Mouse (Mus musculus) A20 (cell line): ENCODE measurements around the gene Entpd8.

Experiments used
- DNase-seq: peaks from one replicate; pipeline ENCODE4 v3.0.0-alpha.2; 2011; ENCODE audit warnings: low read depth, low spot score

The Entpd8 gene

DNA sequence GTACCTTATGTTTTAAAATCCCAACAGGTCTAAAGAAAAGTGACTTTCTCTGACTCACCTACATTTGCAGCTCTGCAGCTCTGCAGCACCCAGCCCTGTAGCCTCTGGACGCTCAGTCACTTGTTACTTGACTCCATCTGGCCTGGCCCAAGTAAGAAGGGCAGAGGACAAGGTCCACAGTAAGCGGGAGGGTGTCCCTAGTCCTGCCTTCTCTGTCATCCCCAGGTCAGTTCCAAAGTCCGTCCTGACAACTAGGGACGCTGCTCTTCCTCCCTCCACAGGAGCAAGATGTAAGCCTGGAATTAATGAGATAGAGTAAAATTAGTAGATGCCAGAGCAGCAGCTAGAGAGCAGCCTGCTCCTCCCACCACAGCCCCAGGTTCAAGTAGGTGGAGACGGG lies at the start of gene Entpd8:
Entpd8 (plus strand) TSS at position 229 of the 400 bp plus-strand sequence.
- DNase-seq: no peak

DNA sequence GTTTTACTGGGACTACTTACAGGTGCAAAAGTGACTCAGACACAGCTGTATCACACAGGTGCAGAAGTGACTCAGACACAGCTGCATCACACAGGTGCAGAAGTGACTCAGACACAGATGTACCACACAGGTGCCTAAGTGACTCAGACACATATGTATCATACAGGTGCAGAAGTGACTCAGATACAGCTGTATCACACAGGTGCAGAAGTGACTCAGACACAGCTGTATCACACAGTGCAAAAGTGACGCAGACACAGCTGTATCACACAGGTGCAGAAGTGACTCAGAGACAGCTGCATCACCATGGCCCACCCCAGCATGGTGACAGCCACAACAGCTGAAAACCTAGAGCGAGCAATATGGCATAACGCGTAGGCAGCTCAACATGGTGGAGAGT lies 45.1 kb upstream of the Entpd8 start:
- peak; percentile 36 for DNase-seq

DNA sequence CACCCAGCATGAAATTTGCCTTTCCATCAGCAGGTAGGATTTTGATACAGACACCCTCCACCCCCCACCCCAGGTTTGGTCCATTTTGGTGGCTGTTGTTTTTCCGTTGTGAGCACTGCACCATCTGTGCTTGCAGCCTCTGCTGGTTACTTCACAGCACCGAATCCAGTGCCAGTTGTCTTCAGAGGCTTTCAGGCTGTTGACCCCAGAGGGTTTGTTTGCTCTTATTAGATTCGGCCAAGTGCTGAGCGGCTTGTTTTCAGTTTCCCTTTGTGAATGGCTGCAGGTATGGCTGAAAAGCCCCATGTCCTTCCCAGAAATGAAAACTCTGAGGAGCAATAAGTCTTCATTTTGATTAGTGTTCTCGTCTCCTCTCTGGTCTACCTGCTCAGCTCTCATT lies 40.0 kb upstream of the Entpd8 start:
- no peak for DNase-seq

DNA sequence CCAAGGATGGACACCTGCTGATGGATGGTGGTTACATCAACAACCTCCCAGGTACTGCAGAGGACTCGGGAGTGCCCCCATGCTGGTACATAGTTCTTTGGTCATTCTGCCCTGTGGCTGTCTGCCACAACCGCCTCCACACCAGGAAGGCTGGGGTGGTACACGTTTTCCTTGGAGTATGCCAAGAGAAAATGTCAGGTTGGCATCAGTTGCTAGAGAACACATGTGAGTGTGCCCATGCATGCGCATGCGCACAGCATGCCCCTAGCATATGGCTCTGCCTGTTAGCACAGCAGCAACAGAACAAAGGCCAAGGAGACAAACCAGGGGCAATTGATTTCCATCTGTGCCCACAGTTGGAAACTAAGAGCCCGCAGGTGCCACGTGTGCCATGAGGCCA lies 29.2 kb upstream of the Entpd8 start:
- no peak for DNase-seq

DNA sequence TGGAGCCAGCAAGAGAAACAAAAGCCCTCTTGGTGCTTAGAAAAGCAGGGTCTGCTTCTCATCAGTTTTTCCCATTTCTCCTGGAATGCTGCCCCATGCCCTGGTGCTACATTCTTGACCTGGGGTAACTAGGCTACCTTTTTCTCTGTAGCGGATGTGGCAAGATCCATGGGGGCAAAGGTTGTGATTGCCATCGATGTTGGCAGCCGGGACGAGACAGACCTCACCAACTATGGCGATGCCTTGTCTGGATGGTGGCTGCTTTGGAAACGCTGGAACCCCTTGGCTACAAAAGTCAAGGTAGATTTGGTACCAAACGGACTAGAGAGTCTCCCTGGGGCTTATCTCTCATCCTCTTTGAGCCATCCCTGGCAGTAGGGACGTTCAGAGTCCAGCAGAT lies 28.7 kb upstream of the Entpd8 start:
- no peak for DNase-seq

DNA sequence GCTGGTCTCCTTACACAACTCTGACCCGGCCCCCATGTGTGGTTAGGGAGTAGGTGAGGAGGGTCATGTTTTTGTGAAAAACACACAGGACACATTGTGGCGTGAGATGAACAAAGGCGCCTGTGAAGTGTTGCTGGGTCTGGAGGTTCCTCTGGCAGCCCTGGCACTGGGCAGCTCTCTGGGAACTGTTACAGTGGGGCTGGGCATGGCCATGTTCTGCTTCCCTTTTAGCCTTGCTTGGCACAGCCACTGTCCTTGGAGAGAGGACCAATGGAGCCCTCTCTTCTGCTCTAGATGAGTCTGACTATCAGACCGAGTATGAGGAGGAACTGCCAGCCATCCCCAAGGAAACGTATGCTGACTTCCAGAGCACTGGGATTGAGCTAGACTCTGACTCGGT lies 27.0 kb upstream of the Entpd8 start:
- DNase-seq: no peak

DNA sequence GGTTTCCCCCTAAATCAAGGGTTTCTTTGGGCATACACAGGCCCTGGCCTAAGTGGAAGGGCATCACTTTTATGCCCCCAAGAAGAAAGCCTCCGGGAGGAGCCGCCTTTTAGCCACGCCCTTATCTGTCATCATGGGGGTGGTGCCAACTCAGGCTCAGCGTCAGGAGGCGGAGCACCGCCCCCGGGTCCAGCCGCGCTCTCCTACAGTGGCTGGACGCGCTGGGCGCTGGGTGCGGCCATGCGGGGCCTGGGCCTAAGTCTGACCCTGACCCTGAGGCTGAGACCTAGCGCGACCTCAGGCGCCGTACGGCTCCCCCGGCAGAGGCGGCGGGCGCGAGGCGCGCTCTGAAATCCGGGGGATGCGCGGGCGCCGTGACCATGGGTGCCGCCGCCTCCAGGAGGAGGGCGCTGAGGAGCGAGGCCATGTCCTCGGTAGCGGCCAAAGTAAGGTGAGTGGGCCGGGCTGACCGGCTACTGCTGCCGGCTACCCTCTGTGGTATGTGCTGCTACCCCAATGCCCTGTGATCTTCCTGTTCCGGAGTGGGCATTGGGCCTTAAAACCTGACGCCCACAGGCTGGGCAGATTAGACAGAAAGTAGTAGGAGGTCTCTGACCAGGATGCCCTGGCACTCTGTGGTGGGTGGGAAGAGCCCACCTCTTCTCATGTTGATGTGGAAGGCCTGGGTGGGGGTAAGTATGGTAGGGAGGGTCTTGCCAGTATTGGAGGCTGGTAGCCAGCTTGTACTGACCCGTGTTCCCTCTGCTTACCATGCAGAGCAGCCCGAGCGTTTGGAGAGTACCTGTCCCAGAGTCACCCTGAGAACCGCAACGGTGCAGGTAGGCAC lies 25.7 kb upstream of the Entpd8 start, which contains the start of gene Nsmf:
Nsmf (plus strand) TSS at position 135 of the 847 bp plus-strand sequence.
- peak; percentile 87 for DNase-seq

DNA sequence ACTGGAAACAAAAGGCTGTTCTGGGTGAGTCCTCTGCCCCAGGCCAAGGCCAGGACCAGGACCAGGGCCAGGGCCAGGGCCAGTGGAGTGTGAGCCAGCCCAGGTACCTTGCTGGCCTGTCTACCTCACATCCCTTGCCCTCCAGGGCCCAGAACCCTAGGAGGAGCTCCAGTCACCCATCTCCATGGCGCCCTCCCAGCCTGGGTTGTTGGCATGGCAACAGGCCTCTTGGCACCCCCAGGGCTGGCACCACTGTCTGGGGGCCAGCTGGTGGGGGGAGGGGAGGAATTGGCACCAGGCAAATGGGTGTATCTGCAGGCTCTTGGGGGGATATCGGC lies 25.1 kb upstream of the Entpd8 start:
- DNase-seq: peak; percentile 23

DNA sequence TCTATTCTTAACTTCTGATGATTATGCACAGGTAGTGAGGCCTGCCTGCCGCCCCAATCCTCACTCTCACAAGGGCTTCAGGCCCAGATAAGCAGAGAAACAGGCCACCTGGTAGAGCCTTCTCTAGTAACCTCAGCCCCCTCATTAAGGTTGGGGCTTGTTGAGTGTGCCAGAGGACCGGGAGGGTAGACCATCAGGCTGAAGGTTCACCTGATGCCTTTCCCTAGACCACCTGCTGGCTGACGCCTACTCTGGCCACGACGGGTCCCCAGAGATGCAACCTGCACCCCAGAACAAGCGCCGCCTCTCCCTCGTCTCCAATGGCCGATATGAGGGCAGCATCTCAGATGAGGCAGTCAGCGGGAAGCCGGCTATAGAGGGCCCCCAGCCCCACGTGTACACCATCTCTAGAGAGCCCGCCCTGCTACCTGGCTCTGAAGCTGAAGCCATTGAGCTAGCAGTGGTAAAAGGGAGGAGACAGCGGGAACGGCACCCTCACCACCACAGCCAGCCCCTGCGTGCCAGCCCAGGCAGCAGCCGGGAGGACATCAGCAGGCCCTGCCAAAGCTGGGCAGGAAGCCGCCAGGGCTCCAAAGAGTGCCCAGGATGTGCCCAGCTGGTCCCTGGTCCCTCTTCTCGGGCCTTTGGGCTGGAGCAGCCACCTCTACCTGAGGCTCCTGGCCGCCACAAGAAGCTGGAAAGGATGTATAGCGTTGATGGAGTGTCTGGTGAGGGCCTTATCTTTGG lies 24.5 kb upstream of the Entpd8 start:
- no peak for DNase-seq

DNA sequence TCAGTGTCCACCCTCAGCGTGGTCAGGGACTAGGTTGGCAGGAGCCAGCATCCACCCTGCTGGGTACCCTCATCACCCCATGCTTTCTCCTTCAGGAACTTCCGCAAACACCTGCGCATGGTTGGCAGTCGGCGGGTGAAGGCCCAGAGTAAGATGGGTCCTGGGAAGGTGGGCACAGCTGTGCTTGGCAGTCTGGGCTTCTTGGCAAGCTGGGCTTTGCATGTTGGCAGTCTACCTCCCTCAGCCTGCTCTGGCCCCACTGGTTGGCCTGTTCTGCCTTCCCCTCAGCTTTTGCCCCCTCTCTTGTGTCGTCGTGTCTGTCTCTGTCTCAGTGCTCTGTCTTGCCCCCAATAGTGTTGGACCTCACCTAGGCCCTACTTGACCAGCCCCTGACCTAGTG lies 21.2 kb upstream of the Entpd8 start:
- no peak for DNase-seq

DNA sequence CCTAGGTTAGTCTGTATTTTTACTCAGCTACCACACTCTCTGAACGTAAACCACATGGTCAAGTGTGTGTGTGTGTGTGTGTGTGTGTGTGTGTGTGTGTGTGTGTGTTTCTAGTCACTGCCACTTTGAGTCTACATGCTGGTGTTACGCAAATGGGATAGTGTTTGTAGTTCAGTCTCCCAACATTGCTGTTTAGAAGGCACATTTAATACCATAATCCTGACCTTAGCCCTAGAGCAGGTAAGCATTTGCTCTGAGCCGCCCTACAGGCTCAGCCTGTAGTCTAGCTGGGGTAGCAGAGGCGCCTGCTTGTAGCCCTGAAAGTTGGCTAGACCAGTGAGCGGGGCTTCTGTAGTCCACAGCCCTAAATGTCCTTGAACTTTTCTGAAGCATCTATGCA lies 16.6 kb upstream of the Entpd8 start:
- DNase-seq: no peak

DNA sequence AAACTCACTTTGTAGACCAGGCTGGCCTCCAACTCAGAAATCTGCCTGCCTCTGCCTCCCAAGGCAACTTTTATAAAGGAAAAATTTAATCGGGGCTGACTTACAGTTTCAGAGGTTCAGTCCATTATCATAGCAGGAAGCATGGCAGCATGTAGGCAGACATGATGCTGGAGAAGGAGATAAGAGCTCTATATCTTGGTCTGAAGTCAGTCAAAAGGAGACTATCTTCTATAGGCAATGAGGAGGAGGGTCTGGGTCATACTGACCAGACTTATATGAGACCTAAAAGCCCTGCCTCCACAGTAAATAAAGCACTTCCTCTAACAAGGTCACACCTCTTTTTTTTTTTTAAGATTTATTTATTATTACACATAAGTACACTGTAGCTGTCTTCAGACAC lies 15.8 kb upstream of the Entpd8 start:
- DNase-seq: no peak

DNA sequence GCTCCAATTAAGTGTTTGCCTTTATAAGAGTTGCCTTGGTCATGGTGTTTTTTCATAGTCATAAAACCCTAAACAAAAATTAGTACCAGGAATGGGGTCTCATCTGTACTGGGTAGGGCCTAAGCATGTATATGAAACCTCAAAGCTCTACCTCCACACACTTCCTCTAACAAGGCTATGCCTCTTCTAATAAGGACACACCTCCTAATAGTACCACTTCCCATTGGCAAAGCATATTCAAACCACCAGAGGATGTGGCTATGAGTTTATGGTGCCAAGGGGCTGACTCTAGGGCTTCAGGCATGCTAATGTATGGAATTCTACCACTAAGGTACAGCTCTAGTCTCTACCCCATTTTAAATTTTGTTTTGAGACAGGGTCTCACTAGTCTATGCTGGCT lies 14.6 kb upstream of the Entpd8 start:
- DNase-seq: no peak

DNA sequence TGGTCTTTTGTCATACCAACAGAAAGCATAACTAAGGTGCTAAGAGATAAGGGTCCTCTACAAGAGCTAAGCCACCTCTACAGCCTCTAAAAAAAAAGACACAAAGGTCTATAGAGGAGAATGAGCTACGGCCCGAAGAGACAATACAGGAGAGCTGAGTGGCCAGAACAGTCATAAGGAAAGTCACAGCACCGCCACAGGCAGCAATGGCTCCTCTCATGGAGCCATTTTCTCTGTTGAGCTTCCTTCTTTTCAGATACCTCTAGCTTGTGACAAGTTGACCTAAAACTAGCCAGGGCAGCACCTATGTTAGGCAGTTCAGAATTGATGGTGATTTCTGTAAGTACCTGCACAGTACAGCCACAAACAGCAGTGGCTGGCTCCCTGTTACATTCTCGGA lies 13.6 kb upstream of the Entpd8 start:
- peak; percentile 42 for DNase-seq

DNA sequence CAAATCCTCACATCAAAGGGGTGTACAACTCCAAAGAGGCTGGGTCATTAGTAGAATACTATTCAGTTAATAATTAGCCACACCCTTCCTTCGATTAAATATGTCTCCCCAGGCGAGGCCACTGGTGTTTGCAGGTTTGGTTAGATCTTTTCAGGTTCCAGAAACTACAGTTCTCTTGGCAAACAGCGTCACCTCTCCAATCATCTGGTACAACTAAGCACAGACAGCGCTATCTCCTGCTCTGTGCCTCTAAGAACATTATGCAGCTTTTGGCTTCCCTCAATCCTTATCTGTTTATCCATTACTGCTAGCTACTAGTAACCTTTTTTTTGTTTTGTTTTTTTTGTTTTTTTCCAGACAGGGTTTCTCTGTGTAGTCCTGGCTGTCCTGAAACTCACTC lies 10.6 kb upstream of the Entpd8 start:
- no peak for DNase-seq

DNA sequence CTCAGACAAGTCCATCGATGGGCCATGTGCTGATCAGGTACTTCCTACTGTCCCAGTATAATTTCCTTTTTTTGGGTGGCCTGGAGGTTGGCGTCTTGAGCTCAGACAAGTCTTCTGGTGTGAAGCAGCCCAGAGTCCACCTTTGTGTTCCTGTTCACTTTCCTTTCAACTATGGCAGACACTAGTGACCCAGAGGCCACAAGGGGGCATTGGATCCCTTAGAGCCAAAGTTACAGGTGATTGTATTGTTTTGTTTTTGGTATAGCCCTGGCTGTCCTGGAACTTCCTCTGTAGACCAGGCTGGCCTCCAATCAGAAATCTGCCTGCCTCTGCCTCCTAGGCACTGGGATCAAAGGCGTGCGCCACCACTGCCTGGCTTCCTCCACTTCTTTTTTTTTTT lies 7.7 kb upstream of the Entpd8 start:
- peak; percentile 35 for DNase-seq

DNA sequence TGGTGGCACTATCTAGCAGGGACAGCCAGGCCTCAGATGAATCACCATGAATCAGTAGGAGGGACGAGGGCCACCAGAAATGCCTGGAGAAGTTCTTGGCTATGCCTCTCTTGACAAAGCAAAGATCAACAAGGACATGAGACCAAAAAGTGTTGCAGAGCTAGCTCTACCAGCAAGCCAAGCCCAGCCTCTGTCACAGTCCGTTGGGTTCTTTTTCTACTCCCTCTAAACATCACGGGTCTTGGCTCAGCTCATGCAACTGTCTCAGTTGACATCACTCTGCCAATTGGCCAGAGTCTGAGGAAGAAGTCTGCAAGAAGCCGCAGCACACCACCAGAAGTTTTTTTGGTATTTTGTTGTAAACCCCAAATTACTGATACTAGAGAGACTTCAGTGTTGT lies 4.6 kb upstream of the Entpd8 start:
- DNase-seq: no peak

DNA sequence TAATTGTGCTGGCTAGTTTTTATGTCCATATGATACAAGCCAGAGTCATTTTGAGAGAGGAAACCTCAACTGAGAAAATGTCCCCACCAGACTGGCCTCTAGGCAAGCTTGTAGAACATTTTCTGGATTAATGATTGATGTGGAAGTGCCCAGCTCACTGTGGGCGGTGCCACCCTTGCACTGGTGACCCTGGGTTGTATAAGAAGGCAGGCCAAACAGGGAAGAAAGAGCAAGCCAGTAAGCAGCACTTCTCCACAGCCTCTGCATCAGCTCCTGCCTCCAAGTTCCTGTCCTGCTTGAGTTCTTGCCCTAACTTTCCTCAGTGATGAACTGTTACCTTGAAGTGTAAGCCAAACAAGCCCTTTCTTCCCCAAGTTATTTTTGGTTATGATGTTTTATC lies 1.1 kb upstream of the Entpd8 start:
- DNase-seq: no peak

DNA sequence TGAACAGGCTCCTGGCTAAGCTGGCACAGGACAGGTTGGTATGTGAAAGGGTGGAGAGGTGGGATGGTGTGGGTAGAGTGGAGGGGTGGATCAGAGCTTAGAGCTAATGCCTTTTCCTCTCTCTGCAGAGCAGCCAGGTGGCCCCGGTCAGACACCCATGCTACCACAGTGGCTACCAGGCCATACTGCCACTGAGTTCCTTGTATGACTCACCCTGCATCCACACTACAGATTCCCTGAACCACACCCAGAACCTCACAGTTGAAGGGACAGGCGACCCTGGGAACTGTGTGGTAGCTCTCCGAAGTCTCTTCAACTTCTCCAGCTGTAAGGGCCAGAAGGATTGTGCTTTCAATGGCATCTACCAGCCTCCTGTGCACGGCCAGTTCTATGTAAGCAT lies 3.6 kb downstream of the Entpd8 start:
- no peak for DNase-seq

DNA sequence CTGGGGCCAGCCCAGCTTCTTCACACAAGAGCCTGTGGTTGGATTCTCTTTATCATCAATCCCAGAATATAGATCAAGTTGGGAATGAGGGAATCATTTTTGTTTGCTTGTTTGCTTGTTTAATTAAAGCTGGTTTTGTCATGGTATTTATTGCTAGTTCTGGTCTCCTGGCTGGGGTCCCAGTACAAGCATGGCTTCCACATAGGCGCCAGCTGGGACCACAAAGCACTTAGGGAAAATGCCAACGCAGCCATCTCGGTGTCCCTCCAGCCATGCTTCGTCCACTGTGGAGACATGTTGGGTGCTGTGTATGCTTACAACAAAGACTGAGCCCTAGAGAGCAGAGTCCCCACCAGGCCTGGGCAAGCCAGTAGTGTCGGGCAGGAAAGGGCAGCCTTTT lies 5.5 kb downstream of the Entpd8 start:
- no peak for DNase-seq

DNA sequence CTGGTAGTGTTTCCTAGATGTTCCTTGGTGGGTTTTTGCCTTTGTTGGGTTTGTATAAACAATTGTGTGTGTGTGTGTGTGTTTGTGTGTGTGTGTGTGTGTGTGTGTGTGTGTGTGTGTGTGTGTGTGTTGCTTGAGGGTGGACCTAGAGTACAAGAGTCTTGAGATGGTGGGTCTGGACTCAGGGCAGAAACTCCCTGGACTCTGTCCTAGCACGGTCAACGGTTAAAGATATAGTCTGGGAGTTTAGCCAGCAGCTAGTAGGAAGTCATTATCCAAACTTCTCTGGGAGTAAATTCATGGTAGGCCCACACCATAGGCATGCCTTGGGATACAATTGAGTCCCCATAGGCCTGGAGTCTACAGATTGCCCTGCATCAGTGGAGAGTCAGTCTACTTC lies 7.7 kb downstream of the Entpd8 start:
- DNase-seq: no peak

DNA sequence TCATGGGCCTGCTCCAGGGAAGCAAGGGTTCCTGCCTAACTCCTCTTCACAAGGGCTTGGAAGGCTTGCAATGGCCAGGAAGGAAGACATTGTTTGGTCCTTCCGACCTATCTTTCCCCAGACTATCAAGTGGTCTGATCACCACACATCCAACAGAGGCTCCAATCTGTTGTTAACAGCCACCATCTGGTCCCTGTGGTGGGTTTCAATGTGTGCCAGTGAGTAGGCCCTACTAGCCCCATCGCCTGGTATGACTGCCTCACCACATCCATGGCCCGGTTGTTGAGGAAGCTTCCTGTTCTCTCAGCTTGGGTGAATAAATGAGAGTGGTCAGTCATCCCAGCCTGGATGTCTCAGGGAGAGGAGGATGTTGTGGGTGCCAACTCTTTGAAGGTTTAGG lies 8.5 kb downstream of the Entpd8 start:
- no peak for DNase-seq

DNA sequence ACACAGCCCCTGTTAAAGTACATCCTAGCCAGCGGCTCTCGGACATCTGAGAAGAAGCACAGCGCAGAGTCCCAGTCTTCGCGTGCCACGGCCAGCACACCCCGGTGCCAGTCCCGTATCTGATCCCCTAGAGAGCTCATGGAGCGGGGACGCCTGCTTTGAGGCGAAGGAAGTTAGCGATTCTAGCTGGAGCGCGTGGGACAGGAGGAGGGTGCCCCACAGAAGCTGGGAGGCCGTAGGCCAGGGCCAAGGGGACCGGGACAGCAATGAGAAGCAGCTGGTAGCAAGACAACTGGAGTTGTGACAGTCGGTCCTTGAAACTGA lies 14.6 kb downstream of the Entpd8 start:
- DNase-seq: no peak
